Mouse (Mus musculus) bone marrow macrophage, adult 2 months (primary cell): Measurements from ENCODE around the gene 0610010K14Rik.

Source experiments
- CTCF ChIP-seq: IDR thresholded peaks from 2 replicates; pipeline ENCODE4 v1.5.1; 2012; ENCODE audit warnings: low read depth, mild to moderate bottlenecking, low read length, moderate library complexity
- POLR2A ChIP-seq: IDR thresholded peaks from 2 replicates; pipeline ENCODE4 v1.6.1; 2012; ENCODE audit warnings: mild to moderate bottlenecking, low read depth, low read length, borderline replicate concordance

DNA sequence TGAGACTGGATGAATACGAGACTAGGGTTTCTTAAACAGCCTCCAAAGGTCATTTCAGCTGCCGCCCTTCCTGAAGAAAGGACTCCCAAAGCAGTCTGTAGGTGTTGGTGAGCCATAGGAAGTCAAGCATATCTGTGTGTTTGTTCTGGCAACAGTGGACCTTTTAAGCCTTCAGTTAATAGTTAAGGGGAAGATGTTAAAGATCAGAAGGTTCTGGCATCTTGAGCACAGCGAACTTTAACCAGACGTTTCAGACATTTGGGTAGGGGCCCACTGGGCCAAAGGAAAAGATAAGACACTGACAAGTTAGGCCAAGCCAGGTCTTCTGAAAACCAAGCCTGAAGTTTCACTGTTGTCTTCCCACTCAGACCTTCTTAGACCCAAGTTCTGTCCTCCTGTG is 19.7 kb downstream of the 0610010K14Rik start:
- TF ChIP-seq CTCF = no peak
- TF ChIP-seq POLR2A = no peak
